Mouse (Mus musculus): Measurements from ENCODE around the gene Rgs3. TPM values are rescaled to one million over a fixed set of nuclear protein-coding genes. Genes with fewer than 3 reads are reported as not detected.

The Rgs3 gene
- polyA plus RNA-seq, 1 experiment from 2014 or later: 49.1 TPM

DNA sequence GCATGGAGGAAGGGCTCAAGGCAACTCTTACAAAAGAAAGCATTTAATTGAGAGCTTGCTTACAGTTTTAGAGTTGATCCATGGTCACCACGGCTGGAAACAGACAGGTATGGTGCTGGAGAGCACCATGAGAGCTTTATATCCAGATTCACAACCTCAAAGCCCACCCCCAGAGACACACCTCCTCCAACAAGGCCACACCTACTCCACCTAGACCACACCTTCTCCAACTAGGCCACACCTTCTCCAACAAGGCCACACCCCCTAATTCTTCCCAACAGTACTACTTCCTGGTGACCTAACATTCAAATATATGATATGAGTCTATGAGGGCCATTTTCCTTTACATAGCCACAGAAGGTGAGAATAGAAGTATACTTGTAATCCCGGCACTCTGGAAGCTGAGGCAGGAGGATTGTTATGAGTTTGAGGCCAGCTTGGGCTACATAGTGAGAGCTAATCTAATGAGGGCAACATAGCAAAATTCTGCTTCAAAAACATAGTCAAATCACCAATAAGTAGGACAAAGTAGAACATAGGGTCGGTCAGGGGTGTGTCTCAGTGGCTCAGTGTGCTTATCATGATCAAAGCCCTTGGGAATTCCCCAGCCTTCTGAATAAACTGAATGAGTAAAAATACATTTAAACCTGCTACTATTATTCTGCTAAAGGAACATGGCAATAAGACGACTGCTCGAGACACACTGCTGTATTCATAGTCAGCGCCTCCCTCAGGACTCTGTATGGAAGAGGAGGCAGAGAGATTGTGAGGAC lies 180.8 kb downstream of the Rgs3 start:
- DNase-seq (no peak), ATAC-seq (ENCODE audit: low FRiP score, low TSS enrichment) (no peak)
- Histone ChIP-seq H3K9me3 (ENCODE audit: control insufficient read depth, low read length) (no peaks in the 10 kb centered on the region), H3K27me3 (ENCODE audit: control insufficient read depth, insufficient read depth, low read length) (no peaks in the 10 kb centered on the region), H3K36me3 (ENCODE audit: control insufficient read depth, insufficient read depth, low read length) (no peaks in the 10 kb centered on the region), H3K9ac (replicated peaks; ENCODE audit: low read length) (no peak overlapping the region), H3K4me2 (ENCODE audit: low read length) (no peak overlapping the region), H3K27ac (replicated peaks; ENCODE audit: low read depth, low read length) (no peak overlapping the region), H3K4me1 (ENCODE audit: control insufficient read depth, insufficient read depth, low read length) (peaks cover 5% of the 10 kb centered on the region; the same call in 1 of the 2 replicates), H3K4me3 (replicated peaks; ENCODE audit: low read depth, low read length) (no peak overlapping the region)
- 87% methylated on average over 6 of the region's 6 CpGs for WGBS

DNA sequence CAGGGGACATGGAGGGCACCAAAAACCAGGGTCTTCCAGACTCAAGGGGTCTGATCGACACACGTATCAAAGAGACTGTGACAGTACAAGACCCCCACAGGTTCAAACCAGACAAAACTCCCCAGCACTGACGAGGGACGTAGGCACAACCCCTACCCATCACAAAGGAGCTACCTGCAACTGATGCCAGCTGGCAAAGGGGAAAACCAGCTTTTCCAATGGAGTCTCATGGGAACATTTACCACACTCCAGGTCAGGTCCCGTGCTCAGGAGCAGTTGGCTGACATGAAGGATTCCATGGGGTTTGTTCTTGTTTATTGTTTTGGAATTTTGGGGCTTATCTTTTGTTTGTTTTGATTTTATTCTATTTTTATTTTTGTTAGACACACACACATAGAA lies 181.4 kb downstream of the Rgs3 start:
- H3K4me2 ChIP-seq (ENCODE audit: low read length): no peak overlapping the region
- H3K36me3 ChIP-seq (ENCODE audit: control insufficient read depth, insufficient read depth, low read length): no peaks in the 10 kb centered on the region
- H3K27me3 ChIP-seq (ENCODE audit: control insufficient read depth, insufficient read depth, low read length): no peaks in the 10 kb centered on the region
- no peaks in the 10 kb centered on the region for H3K9me3 ChIP-seq (ENCODE audit: control insufficient read depth, low read length)
- 83% methylated on average over 5 of the region's 5 CpGs for WGBS
- no peak overlapping the region for H3K9ac ChIP-seq (replicated peaks; ENCODE audit: low read length)
- DNase-seq: no peak
- no peak for ATAC-seq (ENCODE audit: low FRiP score, low TSS enrichment)
- H3K27ac ChIP-seq (replicated peaks; ENCODE audit: low read depth, low read length): no peak overlapping the region
- H3K4me1 ChIP-seq (ENCODE audit: control insufficient read depth, insufficient read depth, low read length): peaks cover 5% of the 10 kb centered on the region; the same call in 1 of the 2 replicates
- H3K4me3 ChIP-seq (replicated peaks; ENCODE audit: low read depth, low read length): no peak overlapping the region

DNA sequence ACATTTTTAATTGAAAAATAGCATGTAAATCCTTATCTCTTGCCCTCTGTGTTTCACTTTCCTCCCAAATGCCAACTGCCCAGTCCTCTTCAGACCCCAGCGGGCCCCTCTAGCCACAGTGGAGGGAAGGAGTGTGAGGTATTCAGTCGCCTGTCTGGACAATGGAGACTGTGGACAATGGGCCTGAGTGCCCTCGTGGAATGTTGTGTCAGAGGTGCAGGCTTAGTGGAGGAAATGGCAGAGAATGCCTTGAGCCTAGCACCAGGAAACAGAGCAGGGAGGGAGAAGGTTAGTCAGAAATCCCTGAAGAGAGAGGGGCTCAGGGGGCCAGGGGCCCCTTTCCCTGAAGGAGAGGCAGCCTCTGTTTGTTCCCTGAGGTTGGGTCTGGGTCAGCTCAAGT lies 182.0 kb downstream of the Rgs3 start:
- H3K27me3 ChIP-seq (ENCODE audit: control insufficient read depth, insufficient read depth, low read length): no peaks in the 10 kb centered on the region
- DNase-seq: no peak
- H3K27ac ChIP-seq (replicated peaks; ENCODE audit: low read depth, low read length): no peak overlapping the region; the same call in 1 of the 2 replicates
- no peaks in the 10 kb centered on the region for H3K36me3 ChIP-seq (ENCODE audit: control insufficient read depth, insufficient read depth, low read length)
- no peak overlapping the region for H3K9ac ChIP-seq (replicated peaks; ENCODE audit: low read length)
- 10% methylated on average over 3 of the region's 3 CpGs for WGBS
- no peaks in the 10 kb centered on the region for H3K9me3 ChIP-seq (ENCODE audit: control insufficient read depth, low read length)
- H3K4me3 ChIP-seq (replicated peaks; ENCODE audit: low read depth, low read length): no peak overlapping the region
- ATAC-seq (ENCODE audit: low FRiP score, low TSS enrichment): no peak
- H3K4me1 ChIP-seq (ENCODE audit: control insufficient read depth, insufficient read depth, low read length): peaks cover 5% of the 10 kb centered on the region; the same call in 1 of the 2 replicates
- H3K4me2 ChIP-seq (ENCODE audit: low read length): no peak overlapping the region

DNA sequence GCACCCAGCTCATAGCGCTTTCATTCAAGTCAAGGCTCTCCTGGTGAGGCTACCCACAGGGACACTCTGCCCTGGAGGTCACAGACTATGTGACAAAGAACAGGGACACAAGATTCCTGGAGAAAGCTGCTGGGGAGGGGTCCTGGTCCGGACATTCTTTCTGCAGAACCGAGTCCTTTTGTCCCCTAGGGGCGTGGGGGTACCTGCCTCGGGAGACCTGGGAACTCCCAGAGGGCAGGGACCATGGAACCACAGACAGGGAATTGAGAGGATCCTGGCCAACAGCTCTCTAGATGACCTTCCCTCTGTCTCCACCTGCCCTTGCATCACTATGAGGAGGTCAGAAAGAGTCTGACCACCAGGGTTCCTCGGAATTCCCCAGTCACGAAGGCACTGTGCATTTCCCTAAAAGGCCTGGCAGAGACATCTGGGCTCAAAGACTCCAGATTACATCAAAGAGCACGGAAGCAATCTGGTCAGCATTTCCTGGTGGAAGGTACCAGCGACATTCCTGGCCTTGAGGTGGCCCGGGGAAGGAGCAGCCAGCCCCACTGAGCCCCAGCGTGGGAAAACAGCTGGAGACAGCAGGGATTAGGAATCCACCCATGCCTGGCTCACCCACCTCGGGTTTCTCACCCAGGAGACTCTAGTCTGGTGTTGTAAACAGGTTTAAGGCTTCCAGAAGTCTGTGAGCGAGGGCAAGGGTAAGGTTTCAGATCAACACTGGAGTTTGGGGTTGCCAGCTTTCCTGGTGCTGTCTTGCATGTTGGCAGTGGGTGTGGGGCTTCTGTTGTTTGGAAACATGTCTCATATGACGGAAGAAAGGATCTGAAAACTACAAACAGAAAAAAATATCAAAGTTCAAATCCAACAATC lies 183.5 kb downstream of the Rgs3 start:
- H3K9me3 ChIP-seq (ENCODE audit: control insufficient read depth, low read length): no peaks in the 10 kb centered on the region
- 70% methylated on average over 14 of the region's 14 CpGs for WGBS
- H3K27me3 ChIP-seq (ENCODE audit: control insufficient read depth, insufficient read depth, low read length): no peaks in the 10 kb centered on the region
- ATAC-seq (ENCODE audit: low FRiP score, low TSS enrichment) (no peak), DNase-seq (no peak)
- H3K36me3 ChIP-seq (ENCODE audit: control insufficient read depth, insufficient read depth, low read length): no peaks in the 10 kb centered on the region
- H3K4me2 ChIP-seq (ENCODE audit: low read length): no peak overlapping the region
- no peak overlapping the region for H3K27ac ChIP-seq (replicated peaks; ENCODE audit: low read depth, low read length)
- H3K4me3 ChIP-seq (replicated peaks; ENCODE audit: low read depth, low read length): no peak overlapping the region
- peaks cover 5% of the 10 kb centered on the region; the same call in 1 of the 2 replicates for H3K4me1 ChIP-seq (ENCODE audit: control insufficient read depth, insufficient read depth, low read length)
- H3K9ac ChIP-seq (replicated peaks; ENCODE audit: low read length): no peak overlapping the region

DNA sequence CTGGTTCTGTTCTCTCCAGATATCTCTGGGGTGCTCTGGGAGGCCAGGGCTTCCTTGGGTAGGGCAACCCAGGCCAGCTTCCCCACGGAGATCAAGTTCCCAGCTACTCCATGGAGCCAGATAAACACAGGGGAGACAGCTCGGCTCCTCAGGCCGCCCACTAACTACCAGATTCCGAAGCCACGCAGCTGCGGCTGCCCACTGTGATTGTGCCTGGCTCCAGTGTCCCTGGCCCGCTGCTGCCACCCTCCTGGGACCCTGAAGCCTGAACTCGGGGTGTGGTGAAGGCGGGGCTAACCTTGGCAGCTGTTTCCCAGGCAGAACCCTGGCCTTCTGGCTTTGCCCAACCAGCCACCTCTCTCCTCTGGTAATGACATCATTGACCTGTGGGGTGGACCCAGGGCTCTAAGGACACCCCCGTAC lies 184.9 kb downstream of the Rgs3 start:
- Histone ChIP-seq H3K9ac (replicated peaks; ENCODE audit: low read length) (no peak overlapping the region), H3K36me3 (ENCODE audit: control insufficient read depth, insufficient read depth, low read length) (no peaks in the 10 kb centered on the region), H3K27ac (replicated peaks; ENCODE audit: low read depth, low read length) (no peak overlapping the region), H3K4me2 (ENCODE audit: low read length) (no peak overlapping the region), H3K27me3 (ENCODE audit: control insufficient read depth, insufficient read depth, low read length) (no peaks in the 10 kb centered on the region), H3K4me3 (replicated peaks; ENCODE audit: low read depth, low read length) (no peak overlapping the region), H3K9me3 (ENCODE audit: control insufficient read depth, low read length) (no peaks in the 10 kb centered on the region), H3K4me1 (ENCODE audit: control insufficient read depth, insufficient read depth, low read length) (peaks cover 5% of the 10 kb centered on the region; the same call in 1 of the 2 replicates)
- DNase-seq (no peak), ATAC-seq (ENCODE audit: low FRiP score, low TSS enrichment) (no peak)
- 43% methylated on average over 10 of the region's 10 CpGs for WGBS

DNA sequence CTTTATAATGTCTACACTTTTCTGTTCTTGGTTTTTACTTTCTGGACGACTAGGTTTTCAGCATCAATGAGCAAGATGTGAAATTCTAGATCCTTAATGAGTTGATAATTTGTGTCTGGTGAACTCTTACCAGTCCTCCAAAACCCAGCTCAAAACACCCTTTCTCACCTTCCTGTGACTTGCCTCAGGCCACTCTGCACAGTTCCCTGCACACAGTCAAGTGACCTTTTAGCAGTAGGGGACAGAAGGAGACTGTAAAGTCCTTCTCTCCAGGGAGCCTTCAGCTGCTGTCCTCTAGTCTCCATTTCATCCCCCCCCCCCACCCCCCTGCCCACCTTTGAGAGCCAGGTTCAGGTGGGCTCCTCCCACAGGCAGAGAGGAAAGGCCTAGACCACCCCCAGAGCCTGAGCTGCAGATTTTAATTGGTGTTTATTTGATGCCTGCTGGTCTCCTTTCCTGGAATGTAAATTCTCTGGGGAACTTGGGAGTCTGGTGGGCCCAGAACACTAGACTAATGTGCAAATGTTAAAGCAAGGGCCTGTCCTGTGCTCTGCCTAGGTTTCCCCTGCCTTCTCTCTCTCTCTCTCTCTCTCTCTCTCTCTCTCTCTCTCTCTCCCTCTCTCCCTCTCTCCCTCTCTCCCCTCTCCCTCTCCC lies 185.5 kb downstream of the Rgs3 start:
- Histone ChIP-seq H3K27me3 (ENCODE audit: control insufficient read depth, insufficient read depth, low read length) (no peaks in the 10 kb centered on the region), H3K4me2 (ENCODE audit: low read length) (no peak overlapping the region), H3K27ac (replicated peaks; ENCODE audit: low read depth, low read length) (no peak overlapping the region), H3K4me1 (ENCODE audit: control insufficient read depth, insufficient read depth, low read length) (peaks cover 5% of the 10 kb centered on the region; the same call in 1 of the 2 replicates), H3K9me3 (ENCODE audit: control insufficient read depth, low read length) (no peaks in the 10 kb centered on the region), H3K36me3 (ENCODE audit: control insufficient read depth, insufficient read depth, low read length) (no peaks in the 10 kb centered on the region), H3K9ac (replicated peaks; ENCODE audit: low read length) (no peak overlapping the region), H3K4me3 (replicated peaks; ENCODE audit: low read depth, low read length) (no peak overlapping the region)
- 38% methylated on average over 1 of the region's 1 CpGs for WGBS
- DNase-seq (no peak), ATAC-seq (ENCODE audit: low FRiP score, low TSS enrichment) (no peak)

Other genes starting within 250 kb of the Rgs3 start
- gene Fkbp15, start 199.3 kb upstream of the Rgs3 start, polyA plus RNA-seq (2014; fragmentation: Nextera tagmentation; extraction: Ambion mirVana): 17.6 and 23.0 TPM in 2 replicates
- gene Slc31a1, start 199.1 kb upstream of the Rgs3 start, polyA plus RNA-seq (2014; fragmentation: Nextera tagmentation; extraction: Ambion mirVana): 24.8 and 38.1 TPM in 2 replicates
- 97.5 and 98.5 TPM in 2 replicates for gene Cdc26, start 151.2 kb upstream of the Rgs3 start, polyA plus RNA-seq (2014; fragmentation: Nextera tagmentation; extraction: Ambion mirVana)
- gene Prpf4, start 151.1 kb upstream of the Rgs3 start, polyA plus RNA-seq (2014; fragmentation: Nextera tagmentation; extraction: Ambion mirVana): 13.1 and 15.9 TPM in 2 replicates
- gene Rnf183, start 124.6 kb upstream of the Rgs3 start, polyA plus RNA-seq (2014; fragmentation: Nextera tagmentation; extraction: Ambion mirVana): 0.15 TPM in 1 of 2 replicates, not detected in the other
- gene Wdr31, start 89.0 kb upstream of the Rgs3 start, polyA plus RNA-seq (2014; fragmentation: Nextera tagmentation; extraction: Ambion mirVana): 9.3 and 10.2 TPM in 2 replicates
- 0.32 and 0.43 TPM in 2 replicates for gene Bspry, start 79.8 kb upstream of the Rgs3 start, polyA plus RNA-seq (2014; fragmentation: Nextera tagmentation; extraction: Ambion mirVana)
- 12.8 and 14.1 TPM in 2 replicates for gene Hdhd3, start 56.4 kb upstream of the Rgs3 start, polyA plus RNA-seq (2014; fragmentation: Nextera tagmentation; extraction: Ambion mirVana)
- gene Alad, start 39.9 kb upstream of the Rgs3 start, polyA plus RNA-seq (2014; fragmentation: Nextera tagmentation; extraction: Ambion mirVana): 69.3 and 78.8 TPM in 2 replicates
- gene Pole3, start 34.8 kb upstream of the Rgs3 start, polyA plus RNA-seq (2014; fragmentation: Nextera tagmentation; extraction: Ambion mirVana): 50.9 and 63.5 TPM in 2 replicates
- 0.78 and 1.6 TPM in 2 replicates for gene 4933430I17Rik, start 34.5 kb upstream of the Rgs3 start, polyA plus RNA-seq (2014; fragmentation: Nextera tagmentation; extraction: Ambion mirVana)

Data from midbrain, embryonic 14.5 days (tissue).